In genomic region chr9:14092996-14093442, GRCm38 (mm10) we compare ENCODE assay signal across 10 mouse cellular contexts.
A peak's percentile ranks its signal among the peaks of the same experiment; 100 is the strongest.
DNase-seq lines count a peak whose midpoint lies in the region; ATAC-seq and TF ChIP-seq lines count a peak whose summit lies in the region.
"Had no signal": no experiment of that assay in that cellular context is flagged by ENCODE, and none has a peak within 500 bp of the region (broad histone marks: within the 10 kb centered on the region; RNA-seq: fewer than 3 reads in every experiment).

No protein-coding gene starts in this region.

- TF ChIP-seq CTCF in bone marrow macrophage, adult 2 months (IDR thresholded peaks at IDR 0.05; ENCODE audit: low read depth, low read length), result no peak
- TF ChIP-seq CTCF in left cerebral cortex, adult 2 months (IDR thresholded peaks at IDR 0.05), result no peak

- no peak for TF ChIP-seq POLR2A in bone marrow macrophage, adult 2 months (IDR thresholded peaks at IDR 0.05; ENCODE audit: borderline replicate concordance, low read depth, low read length)

- ATAC-seq in heart, embryonic 11.5 days (replicated peaks; ENCODE audit: insufficient number of reproducible peaks, low FRiP score, low TSS enrichment), result 0 out of 2 replicates have a peak, but pooled peaks have one; percentile 22
- ATAC-seq in hindbrain, embryonic 13.5 days (ENCODE audit: low FRiP score), result no peak

- no peak overlapping the region for H3K9ac ChIP-seq in heart, embryonic 11.5 days (ENCODE audit: low read depth, low read length)
- no peak overlapping the region for H3K9ac ChIP-seq in hindbrain, embryonic 13.5 days

- H3K9me3 ChIP-seq in heart, embryonic 11.5 days (replicated peaks; ENCODE audit: control insufficient read depth, low read length), result no peaks in the 10 kb centered on the region
- no peaks in the 10 kb centered on the region for H3K9me3 ChIP-seq in hindbrain, embryonic 13.5 days

- H3K27me3 ChIP-seq in heart, embryonic 11.5 days (ENCODE audit: control insufficient read depth, insufficient read depth, low read length), result no peaks in the 10 kb centered on the region
- H3K27me3 ChIP-seq in hindbrain, embryonic 13.5 days, result no peaks in the 10 kb centered on the region

- WGBS in heart, embryonic 11.5 days (ENCODE audit: insufficient replicate concordance), result 66% methylated on average over 2 of the region's 2 CpGs
- 42% methylated on average over 2 of the region's 2 CpGs for WGBS in macrophage (ENCODE audit: missing documents)
- 93% methylated on average over 2 of the region's 2 CpGs for WGBS in hindbrain, embryonic 13.5 days

- peaks cover 15% of the 10 kb centered on the region; the same call in 1 of the 2 replicates for H3K4me1 ChIP-seq in heart, embryonic 11.5 days (ENCODE audit: control insufficient read depth, insufficient read depth, low read length)
- H3K4me1 ChIP-seq in bone marrow macrophage, adult 2 months (ENCODE audit: control insufficient read depth, insufficient read depth, low read length), result peaks cover 12% of the 10 kb centered on the region
- H3K4me1 ChIP-seq in hindbrain, embryonic 13.5 days (replicated peaks), result no peaks in the 10 kb centered on the region; the same call in 1 of the 2 replicates

- intact Hi-C loops in left cerebral cortex, adult 2 months (cut with DNase I), result no loop called here
- intact Hi-C loops in gastrocnemius, postnatal 14 days (cut with DNase I; ENCODE audit: low total_unique reads), result no loop called here

- no peak for DNase-seq in heart, adult 9 months (ENCODE audit: low spot score in 2 of 2)
- DNase-seq in A20 (ENCODE audit: low read depth, low spot score), result peak; percentile 61
- no peak for DNase-seq in left cerebral cortex, adult 2 months (ENCODE audit: extremely low spot score in 1 of 2, low spot score in 2 of 2)
- no peak for DNase-seq in gastrocnemius, postnatal 14 days
- DNase-seq: kidney, adult 9 months had no signal

- H3K36me3 ChIP-seq in heart, embryonic 11.5 days (ENCODE audit: control insufficient read depth, insufficient read depth, low read length), result no peaks in the 10 kb centered on the region
- H3K36me3 ChIP-seq in macrophage (ENCODE audit: inconsistent target), result no peaks in the 10 kb centered on the region
- no peaks in the 10 kb centered on the region for H3K36me3 ChIP-seq in hindbrain, embryonic 13.5 days

- no peak overlapping the region for H3K4me2 ChIP-seq in heart, embryonic 11.5 days
- H3K4me2 ChIP-seq in hindbrain, embryonic 13.5 days, result no peak overlapping the region
- H3K4me2 ChIP-seq: liver, embryonic 11.5 days had no signal

- no peak overlapping the region for H3K4me3 ChIP-seq in heart, embryonic 11.5 days (ENCODE audit: low read depth, low read length)
- H3K4me3 ChIP-seq in bone marrow macrophage, adult 2 months (ENCODE audit: insufficient read depth, low read length), result no peak overlapping the region
- no peak overlapping the region for H3K4me3 ChIP-seq in macrophage (ENCODE audit: inconsistent target)
- H3K4me3 ChIP-seq in left cerebral cortex, adult 2 months, result no peak overlapping the region
- no peak overlapping the region for H3K4me3 ChIP-seq in hindbrain, embryonic 13.5 days

- no peaks in the 10 kb centered on the region for H3K79me2 ChIP-seq in macrophage (ENCODE audit: inconsistent target)

- H3K27ac ChIP-seq in heart, embryonic 11.5 days (ENCODE audit: low read depth, low read length), result no peak overlapping the region
- peak overlapping the region; percentile 31; the same call in 1 of the 2 replicates for H3K27ac ChIP-seq in bone marrow macrophage, adult 2 months (ENCODE audit: insufficient read depth, low read depth, low read length)
- peak overlapping the region; percentile 38 for H3K27ac ChIP-seq in macrophage
- no peak overlapping the region for H3K27ac ChIP-seq in left cerebral cortex, adult 2 months
- no peak overlapping the region for H3K27ac ChIP-seq in hindbrain, embryonic 13.5 days

Comparison
In these comparisons a context has a peak if more than half of its experiments do, and no peak if none do; other contexts are left out.
1. H3K27ac ChIP-seq: peak in bone marrow macrophage, adult 2 months (single experiment) and macrophage (single experiment); none in heart, embryonic 11.5 days (single experiment), left cerebral cortex, adult 2 months (single experiment) and hindbrain, embryonic 13.5 days (single experiment).